Mouse (Mus musculus) stomach, embryonic 16.5 days (tissue): ENCODE measurements at regions not wholly inside any gene's neighbourhood (a gene's known extent, or its start where the extent isn't known, plus 50 kb on each side); places are given as distances from the start of the nearest gene placed in this dataset.
"Not testable (repeated sequence)": the region's sequence is repeated elsewhere in the genome, so short reads cannot be mapped to it uniquely, and the experiment has no call there.

ENCODE experiments used
- ATAC-seq: fragments of 200-750 bp; cut with Nextera tagmentation; 2 replicates; pipeline ENCODE4 v1.8.0; 2017; ENCODE audit warnings: moderate number of reproducible peaks, moderate TSS enrichment; ENCODE audit not compliant: insufficient read depth, low FRiP score
- H3K27ac ChIP-seq: fragments of 300-500 bp; sonication (generic); 2 replicates; pipeline ENCODE4 v1.5.1; 2014; ENCODE audit warnings: low read length
- H3K27me3 ChIP-seq: fragments of 300-500 bp; sonication (generic); 2 replicates; pipeline ENCODE4 v1.6.1; 2014; ENCODE audit warnings: low read length, control low read depth, mixed read lengths; ENCODE audit not compliant: control insufficient read depth, insufficient read depth
- H3K36me3 ChIP-seq: fragments of 300-500 bp; sonication (generic); 2 replicates; pipeline ENCODE4 v1.6.1; 2014; ENCODE audit warnings: low read length; ENCODE audit not compliant: control insufficient read depth, insufficient read depth
- H3K4me1 ChIP-seq: fragments of 300-500 bp; sonication (generic); 2 replicates; pipeline ENCODE4 v1.6.1; 2014; ENCODE audit warnings: low read length, control low read depth, mixed read lengths; ENCODE audit not compliant: control insufficient read depth, insufficient read depth
- H3K4me2 ChIP-seq: fragments of 300-500 bp; sonication (generic); 2 replicates; pipeline ENCODE4 v1.6.1; 2014; ENCODE audit warnings: low read depth, low read length, mixed read lengths
- H3K4me3 ChIP-seq: fragments of 300-500 bp; sonication (generic); replicated peaks from 2 replicates; pipeline ENCODE4 v1.5.1; 2014; ENCODE audit warnings: mild to moderate bottlenecking, low read length
- H3K9ac ChIP-seq: fragments of 300-500 bp; sonication (generic); 2 replicates; pipeline ENCODE4 v1.6.1; 2014; ENCODE audit warnings: low read length
- H3K9me3 ChIP-seq: fragments of 300-500 bp; sonication (generic); replicated peaks from 2 replicates; pipeline ENCODE4 v1.6.1; 2016; ENCODE audit warnings: low read length, control low read depth; ENCODE audit not compliant: control insufficient read depth
- WGBS: fragments of 180-500 bp; shearing (Covaris S2); extraction: QIAGEN DNeasy Blood & Tissue Kit; methylation state at CpG from one replicate; pipeline ENCODE4 v1.1.7; 2014; 5-methylcytosine and 5-hydroxymethylcytosine counted together

DNA sequence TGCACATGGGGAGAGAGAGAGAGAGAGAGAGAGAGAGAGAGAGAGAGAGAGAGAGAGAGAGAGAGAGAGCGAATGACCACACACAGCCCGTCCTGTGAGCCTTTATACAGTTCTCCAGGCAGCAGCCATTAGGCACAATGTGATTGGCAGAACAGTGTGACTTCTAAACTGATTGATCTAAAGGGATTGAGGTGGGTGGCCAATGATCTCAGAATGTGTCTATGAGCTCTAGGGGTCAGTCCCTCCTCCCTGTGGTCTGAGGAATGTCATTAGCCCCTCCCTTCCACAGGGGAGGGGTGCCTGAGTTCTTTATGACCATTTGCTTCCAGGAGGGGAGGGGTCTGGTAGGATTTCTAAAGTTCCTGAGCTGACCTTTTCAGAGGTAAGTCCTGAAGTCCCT is 62.1 kb downstream of the Duxbl3 start:
- H3K9ac ChIP-seq, ATAC-seq, H3K4me2 ChIP-seq, H3K27ac ChIP-seq, H3K27me3 ChIP-seq, H3K4me3 ChIP-seq, H3K9me3 ChIP-seq, H3K4me1 ChIP-seq, H3K36me3 ChIP-seq: not testable (repeated sequence)
- WGBS: 69% methylated on average over 2 of the region's 2 CpGs

DNA sequence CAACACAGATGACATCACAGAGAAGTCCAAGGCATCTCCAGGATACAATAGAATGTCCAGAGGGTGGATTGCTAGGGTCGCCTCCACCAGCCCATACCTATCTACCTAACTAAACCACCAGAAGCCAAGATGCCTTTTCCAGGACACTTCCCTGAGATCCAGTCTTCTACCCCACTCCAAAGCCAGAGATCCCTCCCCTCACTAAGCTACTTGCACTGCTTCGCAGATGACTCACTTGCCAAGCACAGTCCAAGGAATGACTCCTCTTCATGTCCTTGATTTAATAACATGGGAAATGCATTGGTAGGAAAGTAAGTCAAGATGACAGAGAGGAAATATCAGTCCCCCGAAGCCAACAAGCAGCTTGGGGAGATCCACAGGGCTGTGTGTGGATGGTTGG is 63.0 kb downstream of the Duxbl3 start:
- H3K4me2 ChIP-seq: no peak overlapping the region
- no peaks in the 10 kb centered on the region for H3K36me3 ChIP-seq
- no peaks in the 10 kb centered on the region for H3K9me3 ChIP-seq
- no peaks in the 10 kb centered on the region for H3K4me1 ChIP-seq
- no peak for ATAC-seq
- H3K9ac ChIP-seq: no peak overlapping the region
- H3K4me3 ChIP-seq: no peak overlapping the region
- no peaks in the 10 kb centered on the region for H3K27me3 ChIP-seq
- H3K27ac ChIP-seq: no peak overlapping the region
- 85% methylated on average over 3 of the region's 3 CpGs for WGBS

DNA sequence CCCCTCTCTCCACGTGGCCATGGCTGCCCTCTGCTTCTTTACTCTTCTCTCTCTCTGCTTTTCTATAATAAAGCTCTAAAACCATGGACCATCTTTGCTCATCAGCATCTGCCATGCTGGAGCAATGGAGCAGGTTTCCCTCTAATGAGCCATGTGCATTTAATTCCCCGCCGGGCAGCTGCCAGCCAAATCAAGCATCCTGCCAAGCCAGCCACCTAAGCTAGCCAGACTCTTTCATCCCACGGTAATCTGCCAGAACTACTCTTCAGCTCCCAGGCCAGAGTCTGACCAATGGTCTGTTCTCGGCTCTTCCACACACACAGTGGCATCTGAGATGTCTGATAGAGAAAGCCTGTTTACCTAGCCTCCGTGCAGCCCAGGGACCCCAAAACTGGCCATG is 70.8 kb downstream of the Duxbl3 start:
- H3K9ac ChIP-seq: no peak overlapping the region
- H3K27me3 ChIP-seq: no peaks in the 10 kb centered on the region
- no peaks in the 10 kb centered on the region for H3K36me3 ChIP-seq
- 83% methylated on average over 6 of the region's 6 CpGs for WGBS
- H3K27ac ChIP-seq: no peak overlapping the region
- H3K4me2 ChIP-seq: no peak overlapping the region
- no peaks in the 10 kb centered on the region for H3K4me1 ChIP-seq
- ATAC-seq: no peak
- no peak overlapping the region for H3K4me3 ChIP-seq
- H3K9me3 ChIP-seq: no peaks in the 10 kb centered on the region

DNA sequence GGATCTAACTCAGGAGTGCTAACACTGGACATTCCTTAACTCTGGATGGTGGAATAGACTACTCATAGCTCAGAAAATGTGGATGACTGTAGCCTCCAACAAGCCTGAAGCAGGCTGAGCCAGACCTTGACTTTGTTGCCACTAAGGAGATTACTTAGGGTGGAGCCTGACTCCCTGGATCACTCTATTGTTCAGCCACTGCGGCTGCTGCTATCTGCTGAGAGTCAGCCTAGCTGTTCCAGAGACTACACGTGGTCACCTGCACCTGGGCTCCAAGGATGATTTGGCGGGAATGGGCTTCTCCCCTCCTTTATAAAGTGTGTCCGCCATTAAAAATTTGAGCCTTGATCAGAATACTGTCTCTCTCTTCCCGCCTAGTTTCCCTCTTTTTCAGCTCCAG is 83.3 kb downstream of the Duxbl3 start:
- H3K27me3 ChIP-seq: no peaks in the 10 kb centered on the region
- no peaks in the 10 kb centered on the region for H3K36me3 ChIP-seq
- H3K4me3 ChIP-seq: no peak overlapping the region
- H3K27ac ChIP-seq: no peak overlapping the region
- no peak overlapping the region for H3K9ac ChIP-seq
- H3K4me2 ChIP-seq: no peak overlapping the region
- ATAC-seq: no peak
- H3K9me3 ChIP-seq: no peaks in the 10 kb centered on the region
- no peaks in the 10 kb centered on the region for H3K4me1 ChIP-seq
- WGBS: 83% methylated on average over 5 of the region's 5 CpGs

DNA sequence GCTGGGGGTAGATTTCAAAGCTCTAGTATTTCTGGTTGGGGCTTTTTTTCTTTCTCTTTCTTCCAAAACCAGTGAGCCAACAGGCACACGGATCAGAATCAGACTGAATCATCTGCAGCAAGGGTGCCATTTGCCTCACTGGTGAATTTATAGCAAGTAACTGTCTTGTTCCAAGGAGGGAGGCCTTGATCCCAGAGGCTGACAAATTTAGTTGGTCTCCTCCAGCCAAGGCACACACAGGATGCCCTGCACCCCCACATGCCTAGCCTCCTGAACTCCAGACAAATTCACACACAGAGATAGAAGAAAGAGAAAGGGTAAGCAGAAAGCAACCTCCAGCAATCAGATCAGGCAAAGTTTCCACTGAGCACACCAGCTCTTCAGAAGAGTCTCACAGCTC is 87.5 kb downstream of the Duxbl3 start:
- Histone ChIP-seq H3K27me3 (no peaks in the 10 kb centered on the region), H3K36me3 (no peaks in the 10 kb centered on the region), H3K27ac (no peak overlapping the region), H3K9ac (no peak overlapping the region), H3K4me1 (no peaks in the 10 kb centered on the region), H3K9me3 (no peaks in the 10 kb centered on the region), H3K4me2 (no peak overlapping the region), H3K4me3 (no peak overlapping the region)
- ATAC-seq: no peak
- WGBS: 59% methylated on average over 1 of the region's 1 CpGs

DNA sequence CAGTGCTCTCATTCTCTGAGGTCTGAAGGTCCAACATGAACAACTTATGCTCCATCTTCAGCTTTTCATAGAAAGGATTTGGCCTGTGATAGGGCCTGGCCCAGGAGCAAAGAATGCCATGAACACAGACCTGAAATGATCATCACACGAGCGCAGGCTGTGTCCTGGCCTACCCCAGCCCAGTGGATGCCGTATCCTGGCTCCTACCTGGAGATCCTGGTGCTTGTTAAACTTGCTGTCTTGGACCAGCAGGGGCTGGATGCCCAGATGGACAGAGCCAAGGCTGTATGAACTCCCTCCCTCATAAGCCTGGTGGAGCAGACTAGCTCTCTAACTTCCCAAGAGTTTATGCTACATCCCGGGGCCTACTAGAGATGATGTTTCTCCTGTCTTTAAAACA is 89.5 kb downstream of the Duxbl3 start:
- no peak overlapping the region for H3K4me2 ChIP-seq
- no peaks in the 10 kb centered on the region for H3K27me3 ChIP-seq
- H3K27ac ChIP-seq: no peak overlapping the region
- no peak for ATAC-seq
- H3K4me3 ChIP-seq: no peak overlapping the region
- no peak overlapping the region for H3K9ac ChIP-seq
- 90% methylated on average over 4 of the region's 4 CpGs for WGBS
- H3K36me3 ChIP-seq: no peaks in the 10 kb centered on the region
- H3K4me1 ChIP-seq: no peaks in the 10 kb centered on the region
- no peaks in the 10 kb centered on the region for H3K9me3 ChIP-seq

DNA sequence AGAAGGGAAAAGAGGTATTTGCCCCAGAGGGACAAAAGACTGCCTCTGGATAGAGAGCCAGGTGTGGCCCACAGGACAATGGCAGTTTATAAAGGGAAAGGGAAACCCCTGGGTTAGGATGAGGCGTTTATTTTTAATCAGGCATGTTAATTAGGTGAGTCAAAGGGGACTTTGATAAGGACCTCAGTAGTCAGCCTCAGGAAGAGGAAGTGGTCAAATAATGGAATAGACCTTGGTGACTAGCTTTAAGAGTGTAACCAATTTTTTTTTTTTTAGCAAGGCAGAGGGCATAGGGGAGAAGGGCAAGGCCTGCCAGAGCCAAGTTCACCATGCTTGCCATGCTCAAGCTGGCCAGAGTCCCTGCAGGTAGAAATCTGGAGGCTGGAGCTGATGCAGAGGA is 95.2 kb downstream of the Duxbl3 start:
- 42% methylated on average over 1 of the region's 1 CpGs for WGBS
- H3K9me3 ChIP-seq: no peaks in the 10 kb centered on the region
- no peak for ATAC-seq
- no peaks in the 10 kb centered on the region for H3K36me3 ChIP-seq
- H3K27me3 ChIP-seq: no peaks in the 10 kb centered on the region
- H3K4me2 ChIP-seq: no peak overlapping the region
- no peak overlapping the region for H3K9ac ChIP-seq
- H3K27ac ChIP-seq: no peak overlapping the region
- H3K4me1 ChIP-seq: no peaks in the 10 kb centered on the region
- no peak overlapping the region for H3K4me3 ChIP-seq

DNA sequence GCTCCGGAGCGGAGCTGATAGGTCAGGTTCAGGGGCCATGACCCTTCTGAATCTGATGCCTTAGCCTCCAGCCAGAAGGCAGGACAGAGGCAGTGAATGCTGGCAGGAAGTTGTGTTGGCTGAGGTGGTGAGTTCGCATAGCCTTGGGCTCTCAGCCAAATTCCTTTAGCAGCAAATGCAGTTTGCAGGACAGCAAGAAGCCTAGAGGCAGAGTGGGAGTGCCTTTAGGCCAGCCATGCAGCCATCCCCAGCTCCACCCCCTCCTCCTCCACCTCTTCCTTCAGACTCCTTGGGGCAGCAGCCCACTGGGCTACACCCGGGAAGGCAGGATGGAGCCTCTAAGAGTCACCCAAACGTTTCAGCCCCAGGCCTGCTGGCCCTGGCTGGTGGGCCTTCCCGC is 99.5 kb downstream of the Duxbl3 start:
- H3K27me3 ChIP-seq: no peaks in the 10 kb centered on the region
- no peak overlapping the region for H3K4me2 ChIP-seq
- no peak overlapping the region for H3K4me3 ChIP-seq
- ATAC-seq: peak; percentile 78
- H3K27ac ChIP-seq: no peak overlapping the region
- WGBS: 39% methylated on average over 6 of the region's 6 CpGs
- no peaks in the 10 kb centered on the region for H3K4me1 ChIP-seq
- no peak overlapping the region for H3K9ac ChIP-seq
- H3K36me3 ChIP-seq: no peaks in the 10 kb centered on the region
- H3K9me3 ChIP-seq: no peaks in the 10 kb centered on the region

DNA sequence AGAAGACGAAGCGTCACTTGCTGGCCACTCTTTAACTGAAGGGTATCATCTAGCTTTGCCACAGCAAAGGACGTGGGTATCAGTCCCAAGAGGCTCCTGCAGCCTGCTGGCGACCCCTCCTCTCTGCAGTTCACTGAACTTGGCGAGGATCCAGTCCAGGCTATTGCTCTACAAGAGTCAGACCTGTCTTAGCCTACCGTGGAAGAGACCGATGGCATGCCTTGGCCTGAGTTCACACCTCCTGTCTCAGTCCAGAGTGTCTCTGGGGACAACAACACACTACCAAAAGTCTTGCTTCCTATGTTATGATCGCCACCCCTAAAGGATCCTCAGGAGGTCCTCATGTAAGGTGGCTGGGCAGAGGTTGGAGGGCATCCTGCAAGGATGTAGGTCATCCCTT is 100.2 kb downstream of the Duxbl3 start:
- no peak overlapping the region for H3K27ac ChIP-seq
- H3K4me1 ChIP-seq: no peaks in the 10 kb centered on the region
- no peak overlapping the region for H3K9ac ChIP-seq
- H3K4me3 ChIP-seq: no peak overlapping the region
- ATAC-seq: no peak
- no peak overlapping the region for H3K4me2 ChIP-seq
- WGBS: 74% methylated on average over 8 of the region's 8 CpGs
- H3K9me3 ChIP-seq: no peaks in the 10 kb centered on the region
- H3K27me3 ChIP-seq: no peaks in the 10 kb centered on the region
- no peaks in the 10 kb centered on the region for H3K36me3 ChIP-seq

DNA sequence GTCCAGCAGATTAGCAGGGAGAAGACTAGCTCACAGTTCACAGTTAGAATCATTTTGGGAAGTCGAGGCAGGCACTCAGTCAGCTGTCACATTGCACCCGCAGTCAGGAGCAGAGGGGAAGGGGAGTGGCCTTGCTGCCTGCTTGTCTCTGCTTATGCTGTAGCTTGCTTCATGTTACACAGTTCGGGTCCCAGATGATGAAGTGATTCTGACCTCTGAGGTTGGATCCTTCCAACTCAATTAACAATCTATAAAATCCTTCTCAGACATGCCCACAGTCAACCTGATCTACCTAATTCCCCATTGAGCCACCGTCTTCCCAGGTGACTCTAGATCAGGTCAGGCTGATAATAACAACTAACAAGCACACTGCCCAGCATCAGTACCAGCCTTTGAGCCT is 102.3 kb downstream of the Duxbl3 start:
- Histone ChIP-seq H3K36me3 (no peaks in the 10 kb centered on the region), H3K4me3 (no peak overlapping the region), H3K27me3 (no peaks in the 10 kb centered on the region), H3K9ac (no peak overlapping the region), H3K4me1 (no peaks in the 10 kb centered on the region), H3K4me2 (no peak overlapping the region), H3K9me3 (no peaks in the 10 kb centered on the region), H3K27ac (no peak overlapping the region)
- ATAC-seq: no peak
- WGBS: 55% methylated on average over 4 of the region's 4 CpGs
